Comparison of ENCODE assay signal across 23 mouse cellular contexts in genomic region chr13:59487287-59487686, GRCm38 (mm10).
"Had no signal": no experiment of that assay in that cellular context is flagged by ENCODE, and none has a peak within 500 bp of the region (broad histone marks: within the 10 kb centered on the region; RNA-seq: fewer than 3 reads in every experiment).

No protein-coding gene starts in this region.

- DNase-seq: kidney, adult 11 months; kidney, adult 8-10 months; kidney, postnatal 25 days; layer of hippocampus, adult 9-11 months; lung, adult 18-20 months; lung, postnatal 14 days; lung, postnatal 4 days; right cerebral cortex, adult 18-20 months; right cerebral cortex, postnatal 14 days; right cerebral cortex, postnatal 4 days; thymus, adult 2 months; thymus, postnatal 14 days; thymus, postnatal 4 days had no signal

- H3K4me1 ChIP-seq: intestine, embryonic 15.5 days; limb, embryonic 10.5 days; limb, embryonic 13.5 days; midbrain, embryonic 13.5 days; neural tube, embryonic 12.5 days had no signal

- ATAC-seq: hindbrain, embryonic 16.5 days; intestine, embryonic 15.5 days; midbrain, embryonic 13.5 days had no signal

- H3K9me3 ChIP-seq: intestine, embryonic 15.5 days; limb, embryonic 10.5 days; limb, embryonic 13.5 days; midbrain, embryonic 13.5 days; neural tube, embryonic 12.5 days; neural tube, embryonic 15.5 days had no signal

- H3K36me3 ChIP-seq: intestine, embryonic 15.5 days; limb, embryonic 13.5 days; neural tube, embryonic 15.5 days had no signal

- H3K27ac ChIP-seq: intestine, embryonic 15.5 days; kidney, postnatal 0 days; limb, embryonic 10.5 days; limb, embryonic 13.5 days; midbrain, embryonic 13.5 days; neural tube, embryonic 12.5 days; neural tube, embryonic 15.5 days; stomach, postnatal 0 days had no signal

- H3K27me3 ChIP-seq: intestine, embryonic 15.5 days; limb, embryonic 13.5 days; midbrain, embryonic 13.5 days; neural tube, embryonic 12.5 days; neural tube, embryonic 15.5 days had no signal

- H3K9ac ChIP-seq: intestine, embryonic 15.5 days; limb, embryonic 13.5 days; midbrain, embryonic 13.5 days; neural tube, embryonic 12.5 days; neural tube, embryonic 15.5 days had no signal

- H3K4me3 ChIP-seq: intestine, embryonic 15.5 days; layer of hippocampus, adult 2 months; limb, embryonic 10.5 days; limb, embryonic 13.5 days; midbrain, embryonic 13.5 days; neural tube, embryonic 12.5 days; neural tube, embryonic 15.5 days had no signal

- H3K4me2 ChIP-seq: intestine, embryonic 15.5 days; limb, embryonic 13.5 days; midbrain, embryonic 13.5 days; neural tube, embryonic 12.5 days; neural tube, embryonic 15.5 days had no signal
